ENCODE assay signal across 8 mouse cellular contexts in genomic region chr9:113300846-113301245, GRCm38 (mm10).
DNase-seq lines count a peak whose midpoint lies in the region; ATAC-seq lines count a peak whose summit lies in the region.

No protein-coding gene starts in this region.

- no peak overlapping the region for H3K4me2 ChIP-seq in kidney, embryonic 14.5 days (replicated peaks; ENCODE audit: low read depth, low read length)
- H3K4me2 ChIP-seq in kidney, embryonic 16.5 days (replicated peaks; ENCODE audit: low read depth, low read length), result no peak overlapping the region
- H3K4me2 ChIP-seq in embryonic facial prominence, embryonic 14.5 days (ENCODE audit: low read depth, low read length), result no peak overlapping the region

- WGBS in kidney, embryonic 14.5 days, result 26% methylated on average over 2 of the region's 2 CpGs
- WGBS in kidney, embryonic 16.5 days, result 15% methylated on average over 2 of the region's 2 CpGs
- 6% methylated on average over 2 of the region's 2 CpGs for WGBS in embryonic facial prominence, embryonic 14.5 days

- H3K9ac ChIP-seq in kidney, embryonic 14.5 days (ENCODE audit: low read depth, low read length), result no peak overlapping the region
- H3K9ac ChIP-seq in kidney, embryonic 16.5 days (replicated peaks; ENCODE audit: low read length), result no peak overlapping the region
- no peak overlapping the region for H3K9ac ChIP-seq in embryonic facial prominence, embryonic 14.5 days (ENCODE audit: low read depth, low read length)

- no peaks in the 10 kb centered on the region for H3K36me3 ChIP-seq in kidney, embryonic 14.5 days (ENCODE audit: control insufficient read depth, insufficient read depth, low read length)
- no peaks in the 10 kb centered on the region for H3K36me3 ChIP-seq in kidney, embryonic 16.5 days (ENCODE audit: insufficient read depth, low read length)
- no peaks in the 10 kb centered on the region for H3K36me3 ChIP-seq in embryonic facial prominence, embryonic 14.5 days (ENCODE audit: control insufficient read depth, insufficient read depth, low read length)

- peak; percentile 16 for DNase-seq in cerebellum, adult 8-10 months
- DNase-seq in embryonic facial prominence, embryonic 14.5 days (ENCODE audit: low spot score), result peak; percentile 31
- DNase-seq in left cerebral cortex, postnatal 4 days, result peak; percentile 72
- no peak for DNase-seq in lung, postnatal 36 days
- no peak for DNase-seq in lung, postnatal 14 days

- intact Hi-C loops in left cerebral cortex, postnatal 4 days (cut with DNase I), result no loop called here

- 0 out of 2 replicates have a peak, but pooled peaks have one; percentile 29 for ATAC-seq in kidney, embryonic 14.5 days (ENCODE audit: low FRiP score, low TSS enrichment)
- no peak for ATAC-seq in kidney, embryonic 16.5 days (ENCODE audit: low FRiP score, low TSS enrichment)
- ATAC-seq in embryonic facial prominence, embryonic 14.5 days (ENCODE audit: low read depth), result no peak
- no peak for ATAC-seq in megakaryocyte, adult 5-6 weeks (ENCODE audit: poor library complexity, severe bottlenecking)

- no peaks in the 10 kb centered on the region; the same call in 1 of the 2 replicates for H3K4me1 ChIP-seq in kidney, embryonic 14.5 days (ENCODE audit: control insufficient read depth, insufficient read depth, low read length)
- no peaks in the 10 kb centered on the region for H3K4me1 ChIP-seq in kidney, embryonic 16.5 days (ENCODE audit: insufficient read depth, low read length)
- no peaks in the 10 kb centered on the region for H3K4me1 ChIP-seq in embryonic facial prominence, embryonic 14.5 days (ENCODE audit: control insufficient read depth, insufficient read depth, low read length)

- no peaks in the 10 kb centered on the region for H3K27me3 ChIP-seq in kidney, embryonic 14.5 days (ENCODE audit: control insufficient read depth, insufficient read depth, low read length)
- H3K27me3 ChIP-seq in kidney, embryonic 16.5 days (ENCODE audit: insufficient read depth, low read length), result no peaks in the 10 kb centered on the region
- no peaks in the 10 kb centered on the region for H3K27me3 ChIP-seq in embryonic facial prominence, embryonic 14.5 days (replicated peaks; ENCODE audit: control insufficient read depth, insufficient read depth, low read length)

- H3K9me3 ChIP-seq in kidney, embryonic 14.5 days (ENCODE audit: control insufficient read depth, low read length), result no peaks in the 10 kb centered on the region
- H3K9me3 ChIP-seq in kidney, embryonic 16.5 days (ENCODE audit: low read length), result no peaks in the 10 kb centered on the region
- no peaks in the 10 kb centered on the region for H3K9me3 ChIP-seq in embryonic facial prominence, embryonic 14.5 days (ENCODE audit: control insufficient read depth, low read length)

- H3K27ac ChIP-seq in kidney, embryonic 14.5 days (ENCODE audit: low read depth, low read length), result no peak overlapping the region
- H3K27ac ChIP-seq in kidney, embryonic 16.5 days (ENCODE audit: low read length), result no peak overlapping the region
- H3K27ac ChIP-seq in embryonic facial prominence, embryonic 14.5 days (replicated peaks; ENCODE audit: low read depth, low read length), result no peak overlapping the region

- no peak overlapping the region for H3K4me3 ChIP-seq in kidney, embryonic 14.5 days (ENCODE audit: low read length)
- no peak overlapping the region for H3K4me3 ChIP-seq in kidney, embryonic 16.5 days (ENCODE audit: low read length)
- no peak overlapping the region for H3K4me3 ChIP-seq in embryonic facial prominence, embryonic 14.5 days (ENCODE audit: low read depth, low read length)

Comparison
In these comparisons a context has a peak if more than half of its experiments do, and no peak if none do; other contexts are left out.
1. DNase-seq: peak in cerebellum, adult 8-10 months (single experiment), embryonic facial prominence, embryonic 14.5 days (single experiment) and left cerebral cortex, postnatal 4 days (single experiment); none in lung, postnatal 36 days (single experiment) and lung, postnatal 14 days (single experiment).